Mouse (Mus musculus) heart, adult 2 months (tissue): ENCODE data around the gene Bbs7.

Experiments used
- CTCF ChIP-seq: fragments of 200-600 bp; IDR thresholded peaks from 2 replicates; pipeline ENCODE4 v1.8.1; 2022; ENCODE audit warnings: antibody characterized with exemption, mild to moderate bottlenecking, moderate library complexity
- EP300 ChIP-seq: fragments of 200-500 bp; IDR thresholded peaks from 2 replicates; pipeline ENCODE4 v1.6.1; 2011; ENCODE audit warnings: low read depth, low read length, control low read depth; ENCODE audit not compliant: insufficient read depth

DNA sequence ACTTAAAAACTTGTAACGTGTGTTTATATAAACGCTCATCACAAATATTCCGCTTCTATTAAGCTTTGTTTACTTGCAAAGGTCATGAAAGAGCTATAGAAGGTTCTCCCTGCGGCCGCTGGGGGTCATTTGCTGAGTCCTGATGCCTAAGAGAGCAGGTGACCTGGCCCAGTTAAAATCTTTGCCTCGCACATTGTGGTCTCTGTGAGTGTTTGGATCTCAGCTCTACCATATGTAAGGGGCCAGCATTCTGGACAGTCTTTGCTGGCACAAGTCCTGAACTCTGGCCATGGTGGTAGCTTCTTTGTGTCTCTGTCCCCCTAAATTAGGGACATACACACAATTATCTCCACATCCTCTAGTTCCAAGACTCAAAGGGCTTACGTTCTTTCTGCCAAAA lies 80.5 kb downstream of the Bbs7 start:
- TF ChIP-seq CTCF = no peak
- no peak for TF ChIP-seq EP300
